Mouse (Mus musculus): Measurements from ENCODE around the gene Nacc1. TPM values are rescaled to one million over a fixed set of nuclear protein-coding genes. Genes with fewer than 3 reads are reported as not detected.

Gene Nacc1
- 10 to 100 TPM; 95.5 to 96.8 TPM for total RNA-seq (2021)
- long read RNA-seq, experiment 1, full-length matches to known transcripts = 88 of 142 reads
- long read RNA-seq, experiment 1, partial matches to known transcripts = 6 of 142 reads
- long read RNA-seq, experiment 1, other reads (novel, unspliced or antisense) = 48 of 142 reads
- long read RNA-seq, experiment 2, full-length matches to known transcripts = 75 of 123 reads
- long read RNA-seq, experiment 2, partial matches to known transcripts = 3 of 123 reads
- long read RNA-seq, experiment 2, other reads (novel, unspliced or antisense) = 45 of 123 reads

GRCm38 (mm10) chr8:84687705-84688100, at the start of gene Nacc1:
Gene Nacc1, minus strand, starts transcription at chr8:84687862.
- DNase-seq (ENCODE audit: extremely low spot score in 1 of 2, low spot score in 2 of 2) = peak; percentile 84 to 86
- intact Hi-C loops (cut with DNase I) = loop anchor here (1.0 kb wide), 1 partner anchor 25 kb away; the partner anchor contains the start of gene Ier2
- Histone ChIP-seq H3K4me3 (peak within 1 kb of the TSS; percentile 96), H3K27ac (peak within 1 kb of the TSS; percentile 94)
- TF ChIP-seq CTCF (IDR thresholded peaks at IDR 0.05) = peak; percentile 22

DNA sequence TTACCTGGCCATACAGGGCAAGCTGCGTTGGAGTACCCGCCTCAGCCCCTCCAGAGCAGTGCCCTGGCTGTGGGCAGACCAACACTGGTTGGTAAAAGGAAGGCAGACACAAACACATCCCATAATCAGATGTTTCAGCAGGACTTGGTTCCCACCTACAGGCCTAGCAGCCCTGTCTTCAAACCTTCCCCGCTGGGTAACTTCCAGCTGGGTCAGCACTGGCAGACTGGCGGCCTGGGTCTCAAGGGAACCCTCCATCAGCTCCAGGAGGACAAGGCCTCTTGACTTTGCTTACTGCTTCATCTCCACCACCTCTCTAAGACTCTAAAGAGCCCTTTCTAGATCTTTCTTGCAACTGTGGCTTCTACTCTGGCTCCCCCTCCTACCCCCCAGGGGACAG, 48.9 kb upstream of the Nacc1 start:
- Histone ChIP-seq H3K27ac (peak overlapping the region; percentile 33), H3K4me3 (no peak overlapping the region)
- no peak for TF ChIP-seq CTCF (IDR thresholded peaks at IDR 0.05)
- DNase-seq (ENCODE audit: extremely low spot score in 1 of 2, low spot score in 2 of 2) = no peak
- intact Hi-C loops (cut with DNase I) = loop anchor here (2.0 to 5.0 kb wide), 3 partner anchors 28 to 61 kb away; no protein-coding TSS in a partner anchor

- no peak for DNase-seq (ENCODE audit: extremely low spot score in 1 of 2, low spot score in 2 of 2)
- no peak overlapping the region for H3K4me3 ChIP-seq
- intact Hi-C loops (cut with DNase I) = loop anchor here (5.0 kb wide), 2 partner anchors 37 to 62 kb away; no protein-coding TSS in a partner anchor
- no peak for TF ChIP-seq CTCF (IDR thresholded peaks at IDR 0.05)
- peak overlapping the region; percentile 33 for H3K27ac ChIP-seq
Measured at GRCm38 (mm10) chr8:84735597-84735996, 47.9 kb upstream of the Nacc1 start.

DNA sequence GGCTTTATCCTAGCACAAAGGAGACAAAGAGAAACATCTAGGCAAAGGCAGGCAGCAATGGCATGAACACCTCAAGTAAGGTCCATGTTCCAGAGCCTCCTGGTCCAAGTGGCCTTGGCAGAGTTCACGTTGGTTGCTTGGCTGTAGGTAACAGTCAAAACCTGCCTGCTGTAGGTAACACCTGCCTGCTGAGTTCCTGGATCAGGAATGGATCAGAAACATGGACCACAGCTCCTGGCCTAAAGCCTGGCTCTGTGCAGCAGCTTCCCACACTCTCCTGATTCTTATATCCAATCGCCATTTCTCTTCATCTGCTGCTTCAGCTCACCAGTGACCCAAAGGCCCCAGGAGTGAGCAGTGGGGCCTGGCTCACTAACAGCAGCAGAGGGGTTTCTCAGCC, 47.0 kb upstream of the Nacc1 start:
- H3K27ac ChIP-seq = peak overlapping the region; percentile 33
- intact Hi-C loops (cut with DNase I) = loop anchor here (5.0 kb wide), 2 partner anchors 38 to 63 kb away; no protein-coding TSS in a partner anchor
- TF ChIP-seq CTCF (IDR thresholded peaks at IDR 0.05) = no peak
- DNase-seq (ENCODE audit: extremely low spot score in 1 of 2, low spot score in 2 of 2) = no peak
- H3K4me3 ChIP-seq = no peak overlapping the region

DNA sequence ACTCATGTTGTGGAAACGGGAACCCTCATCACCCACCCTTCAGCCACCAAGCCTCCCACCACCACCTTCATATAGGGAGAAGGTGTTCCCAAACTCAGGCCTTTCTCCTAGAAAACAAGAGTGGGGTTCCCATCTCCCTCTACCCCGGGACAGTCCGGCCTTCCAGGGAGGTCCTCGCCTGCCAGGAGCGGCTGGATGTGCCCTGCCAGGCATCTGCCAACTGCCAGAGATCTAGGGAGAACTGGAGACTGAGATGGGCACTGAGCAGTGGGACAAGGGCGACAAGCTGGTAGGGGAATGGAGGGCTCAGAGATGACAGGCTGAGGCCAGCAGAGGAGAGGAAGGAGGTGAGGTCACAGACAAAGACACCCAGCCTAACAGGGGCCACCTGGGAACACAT, 46.3 kb upstream of the Nacc1 start:
- peak overlapping the region; percentile 33 for H3K27ac ChIP-seq
- no peak for TF ChIP-seq CTCF (IDR thresholded peaks at IDR 0.05)
- intact Hi-C loops (cut with DNase I) = no loop called here
- DNase-seq (ENCODE audit: extremely low spot score in 1 of 2, low spot score in 2 of 2) = no peak
- no peak overlapping the region for H3K4me3 ChIP-seq

GRCm38 (mm10) chr8:84732996-84733395, 45.3 kb upstream of the Nacc1 start:
- intact Hi-C loops (cut with DNase I) = no loop called here
- no peak overlapping the region for H3K4me3 ChIP-seq
- DNase-seq (ENCODE audit: extremely low spot score in 1 of 2, low spot score in 2 of 2) = no peak
- peak overlapping the region; percentile 66 for H3K27ac ChIP-seq
- TF ChIP-seq CTCF (IDR thresholded peaks at IDR 0.05) = no peak

DNA sequence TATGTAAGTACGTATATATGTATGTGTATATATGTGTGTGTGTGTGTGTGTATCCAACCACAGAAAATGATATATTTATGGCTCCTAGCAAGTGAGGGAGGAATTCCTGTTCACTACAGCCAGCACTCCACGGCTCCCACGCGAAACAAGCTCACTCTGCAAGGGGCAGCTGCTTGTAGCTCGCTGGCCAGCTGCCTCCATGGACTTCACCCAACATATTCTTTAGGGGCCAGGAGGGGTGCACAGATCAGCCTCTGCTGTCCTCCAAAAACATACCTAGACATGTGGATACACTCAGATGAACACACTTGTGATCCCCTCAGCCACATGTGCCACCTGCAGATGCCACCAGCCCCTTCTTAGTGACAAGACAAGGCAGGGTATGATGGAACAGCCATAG, 44.9 kb upstream of the Nacc1 start:
- no peak overlapping the region for H3K4me3 ChIP-seq
- H3K27ac ChIP-seq = peak overlapping the region; percentile 66
- no peak for TF ChIP-seq CTCF (IDR thresholded peaks at IDR 0.05)
- intact Hi-C loops (cut with DNase I) = no loop called here
- no peak for DNase-seq (ENCODE audit: extremely low spot score in 1 of 2, low spot score in 2 of 2)

DNA sequence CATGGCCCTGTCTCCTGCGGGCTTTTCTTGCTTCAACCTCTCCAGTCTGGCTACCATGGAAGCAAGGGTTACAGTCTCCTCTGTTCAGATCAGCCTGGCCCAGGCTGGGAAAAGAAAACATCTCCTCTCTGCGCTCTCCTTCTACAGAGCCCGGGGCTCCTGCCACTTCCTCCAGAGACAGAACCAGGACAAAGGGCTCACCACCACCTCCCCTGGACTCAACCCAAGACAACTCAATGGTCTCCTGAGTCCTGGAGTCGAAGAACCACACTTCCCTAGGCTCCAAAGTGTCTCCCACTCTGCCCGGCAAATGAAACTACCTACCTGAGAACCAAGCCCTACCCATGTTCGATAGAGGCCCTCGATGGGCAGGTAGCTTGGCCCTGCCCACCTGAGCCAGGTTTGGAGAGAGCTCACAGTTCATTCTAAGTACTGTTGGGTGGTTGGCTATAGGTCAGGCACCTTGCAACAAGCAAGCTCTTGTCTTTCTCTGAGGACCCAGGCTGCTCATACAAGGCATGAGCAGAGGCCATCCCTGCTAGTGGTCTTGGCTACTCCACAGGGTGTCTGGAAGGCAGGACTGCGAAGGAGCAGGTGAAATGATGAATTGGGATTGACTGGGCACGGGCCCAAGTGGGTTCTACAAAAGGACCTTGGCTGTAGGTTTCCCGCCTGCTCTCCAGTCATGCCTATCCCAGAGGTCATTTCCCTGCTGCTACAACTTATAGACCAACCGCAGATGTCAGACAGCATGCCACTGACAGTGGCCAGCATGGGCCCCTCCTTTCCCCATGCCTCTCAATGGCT, 43.9 kb upstream of the Nacc1 start:
- no peak for DNase-seq (ENCODE audit: extremely low spot score in 1 of 2, low spot score in 2 of 2)
- Histone ChIP-seq H3K4me3 (no peak overlapping the region), H3K27ac (peak overlapping the region; percentile 87)
- no peak for TF ChIP-seq CTCF (IDR thresholded peaks at IDR 0.05)
- intact Hi-C loops (cut with DNase I) = no loop called here

- no peak for DNase-seq (ENCODE audit: extremely low spot score in 1 of 2, low spot score in 2 of 2)
- H3K4me3 ChIP-seq = no peak overlapping the region
- peak overlapping the region; percentile 87 for H3K27ac ChIP-seq
- no peak for TF ChIP-seq CTCF (IDR thresholded peaks at IDR 0.05)
- intact Hi-C loops (cut with DNase I) = no loop called here
Measured at GRCm38 (mm10) chr8:84730541-84731370, 43.1 kb upstream of the Nacc1 start.

DNA sequence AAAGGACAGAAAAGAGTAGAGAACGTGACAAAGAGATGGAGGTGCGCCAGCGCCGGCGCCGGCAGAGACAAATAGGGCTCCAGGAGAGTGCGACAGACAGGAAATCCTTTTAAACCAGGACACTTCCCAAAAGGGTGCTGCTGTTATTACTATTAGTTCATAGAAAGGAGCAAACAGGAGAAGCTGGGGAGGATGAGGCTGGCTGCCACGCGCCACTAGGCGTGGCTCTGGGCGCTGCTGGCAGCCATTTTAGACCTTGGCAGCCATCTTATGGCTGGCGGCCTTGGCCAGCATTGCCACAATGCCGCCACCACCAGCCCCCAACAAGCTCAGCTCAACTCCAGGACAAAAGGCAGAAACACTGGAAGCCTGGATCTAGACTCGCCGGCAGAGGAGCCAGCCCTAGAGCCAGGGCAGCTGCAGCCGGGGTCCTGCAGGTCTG, 42.3 kb upstream of the Nacc1 start:
- H3K27ac ChIP-seq = peak overlapping the region; percentile 87
- no peak; the same call in 1 of the 2 replicates for TF ChIP-seq CTCF (IDR thresholded peaks at IDR 0.05)
- H3K4me3 ChIP-seq = no peak overlapping the region
- intact Hi-C loops (cut with DNase I) = no loop called here
- DNase-seq (ENCODE audit: extremely low spot score in 1 of 2, low spot score in 2 of 2) = no peak

DNA sequence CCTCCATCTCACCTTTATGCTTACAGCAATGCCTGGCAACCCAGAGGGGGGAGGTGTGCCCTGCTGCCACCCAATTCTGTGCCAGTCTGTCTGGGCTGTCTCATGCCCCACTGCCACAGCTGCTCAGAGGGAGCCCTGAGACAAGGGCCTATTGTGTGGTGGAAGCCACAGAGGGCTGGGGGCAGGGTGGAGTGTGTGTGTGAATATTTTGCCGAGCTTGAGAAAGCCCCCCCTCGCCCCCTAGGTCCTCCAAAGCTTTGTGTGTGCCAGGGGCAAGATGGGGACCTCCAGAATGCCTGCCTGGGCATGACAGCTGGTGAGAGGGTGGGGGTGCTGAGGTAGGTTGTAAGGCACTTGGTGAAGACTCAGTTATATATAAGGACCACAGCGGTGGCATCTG, 40.8 kb upstream of the Nacc1 start:
- DNase-seq (ENCODE audit: extremely low spot score in 1 of 2, low spot score in 2 of 2) = no peak
- intact Hi-C loops (cut with DNase I) = no loop called here
- Histone ChIP-seq H3K4me3 (no peak overlapping the region), H3K27ac (peak overlapping the region; percentile 87)
- TF ChIP-seq CTCF (IDR thresholded peaks at IDR 0.05) = no peak
